Mouse (Mus musculus) neural tube, embryonic 15.5 days (tissue): ENCODE measurements around the gene Dennd4b. TPM values are rescaled to one million over a fixed set of nuclear protein-coding genes. Genes with fewer than 3 reads are reported as not detected.
A peak's percentile ranks its signal among the peaks of the same experiment; 100 is the strongest.

Experiments
- ATAC-seq: fragments of 200-750 bp; cut with Nextera tagmentation; 2 replicates; pipeline ENCODE4 v1.8.0; 2017; ENCODE audit warnings: mild to moderate bottlenecking, moderate TSS enrichment, moderate library complexity; ENCODE audit not compliant: low FRiP score
- H3K27ac ChIP-seq: fragments of 300-500 bp; sonication (generic); replicated peaks from 2 replicates; pipeline ENCODE4 v1.5.1; 2015; ENCODE audit warnings: mild to moderate bottlenecking, inconsistent platforms
- H3K27me3 ChIP-seq: fragments of 300-500 bp; sonication (generic); replicated peaks from 2 replicates; pipeline ENCODE4 v1.6.1; 2015; ENCODE audit warnings: inconsistent platforms
- H3K36me3 ChIP-seq: fragments of 300-500 bp; sonication (generic); 2 replicates; pipeline ENCODE4 v1.6.1; 2015; ENCODE audit warnings: inconsistent platforms
- H3K4me1 ChIP-seq: fragments of 300-500 bp; sonication (generic); 2 replicates; pipeline ENCODE4 v1.6.1; 2015; ENCODE audit warnings: inconsistent platforms
- H3K4me2 ChIP-seq: fragments of 300-500 bp; sonication (generic); 2 replicates; pipeline ENCODE4 v1.6.1; 2015; ENCODE audit warnings: inconsistent platforms, mild to moderate bottlenecking, moderate library complexity
- H3K4me3 ChIP-seq: fragments of 300-500 bp; sonication (generic); replicated peaks from 2 replicates; pipeline ENCODE4 v1.5.1; 2015; ENCODE audit warnings: mild to moderate bottlenecking, inconsistent platforms
- H3K9ac ChIP-seq: fragments of 300-500 bp; sonication (generic); replicated peaks from 2 replicates; pipeline ENCODE4 v1.6.1; 2015; ENCODE audit warnings: mild to moderate bottlenecking, inconsistent platforms
- H3K9me3 ChIP-seq: fragments of 300-500 bp; sonication (generic); replicated peaks from 2 replicates; pipeline ENCODE4 v1.6.1; 2016; ENCODE audit warnings: inconsistent platforms
- WGBS: fragments of 180-500 bp; shearing (Covaris S2); methylation state at CpG from one replicate; pipeline ENCODE4 v1.1.7; 2015; ENCODE audit warnings: mixed read lengths; 5-methylcytosine and 5-hydroxymethylcytosine counted together
- polyA plus RNA-seq: library from polyadenylated mRNA; unstranded; fragments of >200 nt; fragmentation: Nextera tagmentation; extraction: Ambion mirVana; gene quantifications from 2 replicates; pipeline ENCODE4 v1.2.1, GENCODE M21; 2015

Gene Dennd4b
- polyA plus RNA-seq, 1 experiment from 2014 or later: 7.3 TPM

DNA sequence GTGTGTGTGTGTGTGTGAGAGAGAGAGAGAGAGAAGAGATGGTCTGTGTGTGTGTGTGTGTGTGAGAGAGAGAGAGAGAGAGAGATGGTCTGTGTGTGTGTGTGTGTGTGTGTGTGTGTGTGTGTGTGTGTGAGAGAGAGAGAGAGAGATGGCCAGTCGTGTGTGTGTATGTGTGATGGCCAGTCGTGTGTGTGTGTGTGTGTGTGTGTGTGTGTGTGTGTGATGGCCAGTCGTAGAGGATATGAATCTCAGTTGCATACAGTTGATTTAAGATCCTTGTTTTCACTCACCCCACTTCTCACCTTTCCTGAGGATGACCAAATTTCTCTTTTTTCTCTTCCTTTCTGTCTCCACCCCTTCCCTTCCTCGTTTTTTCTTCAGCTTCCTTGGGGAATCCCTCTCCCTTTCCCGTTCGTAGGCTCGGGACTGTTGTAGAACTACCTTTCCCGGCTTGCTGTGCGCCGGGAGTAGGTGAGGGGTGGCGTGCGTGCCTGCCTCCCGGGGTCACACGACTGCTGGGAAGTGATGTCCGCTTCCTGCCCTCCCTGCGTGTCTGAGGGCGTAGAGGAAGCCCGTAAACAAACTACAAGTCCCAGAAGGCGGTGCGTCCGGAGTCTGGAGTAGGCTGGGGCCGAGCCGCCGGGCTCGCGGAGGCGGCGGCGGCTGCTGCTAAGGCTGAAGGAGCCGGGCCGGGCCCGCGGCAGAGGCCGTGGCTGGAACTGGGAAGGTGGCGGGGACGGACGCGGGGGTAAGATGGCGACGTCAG is 11.1 kb upstream of the Dennd4b start, which contains the start of gene Crtc2:
TSS of gene Crtc2 (plus strand) at position 511 of the 766 bp plus-strand sequence.
- Histone ChIP-seq H3K27ac (peak within 1 kb of the TSS; percentile 86), H3K4me3 (peak within 1 kb of the TSS; percentile 69), H3K9me3 (no peaks in the 10 kb centered on the region), H3K4me2 (peak within 1 kb of the TSS; percentile 81), H3K27me3 (no peaks in the 10 kb centered on the region), H3K36me3 (peaks cover 23% of the 10 kb centered on the region), H3K9ac (peak within 1 kb of the TSS; percentile 84), H3K4me1 (peaks cover 38% of the 10 kb centered on the region)
- ATAC-seq: peak; percentile 96
- WGBS: under 1% methylated on average over 39 of the region's 40 CpGs

DNA sequence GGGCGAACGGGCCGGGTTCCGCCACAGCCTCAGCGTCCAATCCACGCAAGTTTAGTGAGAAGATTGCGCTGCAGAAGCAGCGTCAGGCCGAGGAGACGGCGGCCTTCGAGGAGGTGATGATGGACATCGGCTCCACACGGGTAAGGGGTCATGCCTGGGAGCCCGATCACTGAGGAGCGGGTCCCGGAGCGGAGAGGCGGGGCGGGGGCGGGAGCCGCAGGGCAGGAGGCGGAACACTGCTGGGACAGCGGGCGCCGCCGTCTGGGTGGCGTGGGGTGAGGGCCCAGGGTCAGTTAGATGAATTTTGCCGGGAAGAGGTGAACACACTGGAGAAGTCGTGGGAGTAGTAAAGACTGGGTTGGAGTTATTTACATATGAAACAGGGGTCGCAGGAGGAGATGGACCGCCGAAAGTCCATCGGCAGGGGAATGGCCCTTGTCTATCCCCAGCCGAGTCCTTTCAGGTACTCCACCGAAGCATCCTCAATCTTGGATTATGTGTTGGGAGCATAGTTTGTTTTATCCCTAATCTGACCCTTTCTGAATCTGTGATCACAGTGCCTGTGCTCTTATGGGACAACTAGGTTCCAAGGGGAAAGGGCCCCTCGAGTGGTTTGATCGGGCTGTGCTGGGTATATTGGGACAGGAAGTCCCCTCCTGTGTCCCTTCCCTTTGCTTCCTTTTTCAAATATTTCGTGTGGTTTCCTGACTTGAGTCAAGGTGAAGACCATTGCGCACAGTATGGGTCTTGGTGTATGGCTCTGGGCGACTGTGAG is 10.4 kb upstream of the Dennd4b start:
- H3K9me3 ChIP-seq: no peaks in the 10 kb centered on the region
- peaks cover 30% of the 10 kb centered on the region for H3K36me3 ChIP-seq
- H3K9ac ChIP-seq: peak overlapping the region; percentile 84
- peak overlapping the region; percentile 86 for H3K27ac ChIP-seq
- H3K4me2 ChIP-seq: peak overlapping the region; percentile 81
- H3K4me3 ChIP-seq: peak overlapping the region; percentile 69
- peak; percentile 61 for ATAC-seq
- H3K27me3 ChIP-seq: no peaks in the 10 kb centered on the region
- H3K4me1 ChIP-seq: peaks cover 31% of the 10 kb centered on the region
- WGBS: 1% methylated on average over 41 of the region's 41 CpGs

DNA sequence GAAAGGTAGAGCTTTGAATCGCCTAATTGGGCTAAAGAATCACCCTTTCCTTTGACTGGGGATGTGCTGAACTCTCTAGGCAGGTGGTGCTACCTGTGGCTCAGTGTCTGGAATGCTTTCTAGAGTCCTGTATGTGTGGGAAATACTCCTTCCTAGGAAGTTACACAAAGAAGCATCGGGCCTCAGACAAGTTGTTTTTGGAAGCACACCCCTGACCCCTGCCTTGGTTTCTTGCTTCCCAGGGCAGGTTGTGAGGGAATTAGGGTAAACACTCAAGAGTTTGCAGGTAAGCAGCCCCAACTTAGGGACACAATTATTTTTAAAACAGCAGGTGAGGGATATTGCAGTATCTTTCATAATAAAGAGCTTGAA is 9.8 kb upstream of the Dennd4b start:
- Histone ChIP-seq H3K9me3 (no peaks in the 10 kb centered on the region), H3K4me3 (peak overlapping the region; percentile 69), H3K36me3 (peaks cover 36% of the 10 kb centered on the region), H3K27ac (peak overlapping the region; percentile 86), H3K4me1 (peaks cover 31% of the 10 kb centered on the region), H3K27me3 (no peaks in the 10 kb centered on the region), H3K9ac (peak overlapping the region; percentile 84), H3K4me2 (peak overlapping the region; percentile 81)
- WGBS: 26% methylated on average over 2 of the region's 2 CpGs
- no peak for ATAC-seq

DNA sequence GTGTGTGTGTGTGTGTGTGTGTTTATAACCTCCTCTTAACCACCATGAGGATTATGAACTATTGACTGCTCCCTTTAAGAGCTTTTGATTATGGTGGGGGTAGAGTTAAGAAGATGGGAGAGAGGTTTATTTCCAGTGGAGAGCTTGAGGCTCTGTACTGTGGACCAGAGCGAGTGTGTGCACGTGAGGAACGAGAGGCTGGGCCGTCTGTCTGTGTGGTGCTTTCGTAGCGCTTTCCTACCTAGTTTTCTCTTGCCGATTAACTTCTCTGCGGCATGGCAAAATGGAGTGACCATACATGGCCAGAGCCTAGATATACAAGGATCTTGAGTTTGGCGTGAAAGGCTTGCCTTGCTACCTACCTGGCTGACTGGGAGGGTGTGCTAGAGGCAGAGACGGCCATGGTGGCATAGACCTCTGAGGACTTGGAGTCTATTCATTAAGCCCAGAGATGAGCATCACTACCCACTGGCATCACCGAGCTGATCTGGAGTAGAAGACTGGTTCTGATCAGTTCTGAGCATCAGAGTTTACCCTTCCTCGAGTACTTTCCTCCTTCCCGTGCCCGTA is 9.1 kb upstream of the Dennd4b start:
- peak overlapping the region; percentile 4; the same call in 1 of the 2 replicates for H3K4me3 ChIP-seq
- peak overlapping the region; percentile 17; the same call in 1 of the 2 replicates for H3K9ac ChIP-seq
- ATAC-seq: no peak
- H3K9me3 ChIP-seq: no peaks in the 10 kb centered on the region
- H3K4me2 ChIP-seq: peak overlapping the region; percentile 81
- H3K27ac ChIP-seq: no peak overlapping the region
- H3K4me1 ChIP-seq: peaks cover 26% of the 10 kb centered on the region
- WGBS: 94% methylated on average over 14 of the region's 14 CpGs
- H3K27me3 ChIP-seq: no peaks in the 10 kb centered on the region
- H3K36me3 ChIP-seq: peaks cover 42% of the 10 kb centered on the region

DNA sequence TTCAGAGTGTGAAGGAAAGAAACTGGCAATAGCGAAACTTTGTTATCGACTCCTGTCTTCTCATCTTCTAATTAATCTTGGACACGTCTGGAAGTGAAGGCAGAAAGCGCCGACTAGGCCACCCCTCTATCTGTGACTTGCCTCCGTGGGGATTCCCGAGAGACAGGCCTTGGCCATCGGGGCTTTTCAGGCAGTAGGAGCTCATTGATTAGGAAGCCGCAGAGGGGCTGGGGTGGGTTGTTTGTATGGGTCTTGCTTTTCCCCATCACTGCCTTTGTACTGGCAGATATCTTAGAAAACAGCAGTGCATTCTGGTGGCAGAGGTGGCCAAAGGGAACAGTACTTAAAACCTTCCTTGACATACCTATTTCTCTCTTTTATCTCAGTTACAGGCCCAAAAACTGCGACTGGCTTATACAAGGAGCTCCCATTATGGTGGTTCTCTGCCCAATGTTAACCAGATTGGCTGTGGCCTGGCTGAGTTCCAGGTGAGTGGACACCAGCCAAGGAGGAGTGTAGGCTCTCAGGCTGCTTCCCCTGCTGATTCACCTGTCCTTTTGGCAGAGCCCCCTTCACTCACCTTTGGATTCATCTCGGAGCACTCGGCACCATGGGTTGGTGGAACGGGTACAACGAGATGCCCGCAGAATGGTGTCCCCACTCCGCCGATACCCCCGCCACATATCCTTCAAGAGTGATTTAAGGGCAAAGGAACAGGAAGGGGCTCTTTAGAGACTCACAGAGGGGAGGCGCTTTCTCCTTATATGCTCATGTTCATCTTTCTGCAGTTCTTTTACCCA is 8.1 kb upstream of the Dennd4b start:
- 90% methylated on average over 19 of the region's 19 CpGs for WGBS
- Histone ChIP-seq H3K4me1 (peaks cover 24% of the 10 kb centered on the region), H3K4me3 (no peak overlapping the region), H3K9ac (no peak overlapping the region), H3K27me3 (no peaks in the 10 kb centered on the region), H3K9me3 (no peaks in the 10 kb centered on the region), H3K4me2 (no peak overlapping the region), H3K36me3 (peaks cover 43% of the 10 kb centered on the region), H3K27ac (no peak overlapping the region)
- ATAC-seq: no peak

DNA sequence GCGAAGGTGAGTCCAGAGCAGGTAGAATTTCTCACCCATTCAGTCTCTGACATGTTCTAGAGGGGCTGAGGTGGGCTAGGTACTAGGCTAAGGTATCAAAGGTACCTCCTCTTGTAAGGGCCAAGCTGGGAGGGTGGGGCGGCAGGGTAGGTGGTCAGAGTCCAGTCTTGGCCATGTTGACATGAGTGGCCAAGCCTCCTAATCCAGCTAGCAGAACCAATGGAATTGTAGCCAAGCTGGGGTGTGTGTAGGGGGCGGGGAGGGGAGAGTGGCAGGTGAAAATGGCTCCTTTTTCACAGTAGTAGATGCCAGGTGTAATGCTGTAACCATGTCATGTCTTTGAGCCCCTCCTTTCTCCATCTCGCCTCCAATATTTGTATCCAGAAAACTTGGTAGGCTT is 6.5 kb upstream of the Dennd4b start:
- Histone ChIP-seq H3K4me3 (no peak overlapping the region), H3K4me2 (no peak overlapping the region), H3K4me1 (peaks cover 20% of the 10 kb centered on the region), H3K27ac (no peak overlapping the region), H3K27me3 (no peaks in the 10 kb centered on the region), H3K36me3 (peaks cover 58% of the 10 kb centered on the region), H3K9ac (no peak overlapping the region), H3K9me3 (no peaks in the 10 kb centered on the region)
- 97% methylated on average over 4 of the region's 4 CpGs for WGBS
- no peak for ATAC-seq

DNA sequence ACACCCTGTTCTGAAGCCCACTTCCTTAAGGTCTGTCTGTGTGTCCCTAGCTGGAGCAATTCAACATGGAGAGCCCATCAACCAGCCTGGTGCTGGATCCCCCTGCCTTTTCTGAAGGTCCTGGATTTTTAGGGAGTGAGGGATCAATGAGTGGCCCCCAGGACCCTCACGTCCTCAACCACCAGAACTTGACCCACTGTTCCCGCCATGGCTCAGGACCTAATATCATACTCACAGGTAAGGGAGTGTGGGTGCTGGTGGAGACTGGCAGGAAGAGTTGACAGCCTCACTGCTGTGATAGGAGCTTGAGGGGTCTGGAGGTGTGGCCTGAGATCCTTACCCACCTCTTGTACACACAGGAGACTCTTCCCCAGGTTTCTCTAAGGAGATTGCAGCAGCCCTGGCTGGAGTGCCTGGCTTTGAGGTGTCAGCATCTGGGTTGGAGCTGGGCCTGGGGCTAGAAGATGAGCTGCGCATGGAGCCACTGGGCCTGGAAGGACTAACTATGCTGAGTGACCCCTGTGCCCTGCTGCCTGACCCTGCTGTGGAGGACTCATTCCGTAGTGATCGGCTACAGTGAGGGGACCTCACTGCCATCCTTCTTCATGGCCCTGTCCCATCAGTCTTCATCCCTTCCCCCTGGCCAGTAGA is 1.7 kb upstream of the Dennd4b start:
- no peak for ATAC-seq
- H3K4me2 ChIP-seq: no peak overlapping the region
- no peaks in the 10 kb centered on the region for H3K27me3 ChIP-seq
- peaks cover 62% of the 10 kb centered on the region for H3K36me3 ChIP-seq
- WGBS: 93% methylated on average over 5 of the region's 5 CpGs
- H3K4me3 ChIP-seq: no peak overlapping the region
- H3K9ac ChIP-seq: no peak overlapping the region
- H3K4me1 ChIP-seq: peaks cover 13% of the 10 kb centered on the region
- H3K27ac ChIP-seq: no peak overlapping the region
- H3K9me3 ChIP-seq: no peaks in the 10 kb centered on the region

DNA sequence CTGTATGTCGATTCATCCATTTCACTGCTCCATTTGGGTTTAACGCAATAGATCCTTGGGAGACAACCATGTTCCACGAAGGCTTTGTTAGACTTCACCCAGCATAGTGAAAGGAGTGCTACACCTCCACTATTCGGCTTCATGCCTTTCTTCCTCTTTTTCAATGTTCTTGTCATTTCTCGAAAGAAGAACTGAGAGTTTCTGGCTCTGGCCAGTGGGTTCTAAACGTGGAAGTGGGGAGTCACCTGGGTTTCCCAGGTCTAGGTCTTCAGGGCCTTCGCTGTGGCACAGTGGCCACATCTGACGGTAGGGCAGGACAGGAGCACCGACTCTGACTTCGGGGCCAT is 325 bp upstream of the Dennd4b start:
- Histone ChIP-seq H3K9me3 (no peaks in the 10 kb centered on the region), H3K27me3 (no peaks in the 10 kb centered on the region), H3K4me1 (peaks cover 13% of the 10 kb centered on the region), H3K4me2 (peak overlapping the region; percentile 74), H3K4me3 (peak overlapping the region; percentile 83), H3K36me3 (peaks cover 50% of the 10 kb centered on the region), H3K9ac (peak overlapping the region; percentile 89; the same call in 1 of the 2 replicates), H3K27ac (peak overlapping the region; percentile 97)
- no peak for ATAC-seq
- WGBS: 35% methylated on average over 10 of the region's 10 CpGs

DNA sequence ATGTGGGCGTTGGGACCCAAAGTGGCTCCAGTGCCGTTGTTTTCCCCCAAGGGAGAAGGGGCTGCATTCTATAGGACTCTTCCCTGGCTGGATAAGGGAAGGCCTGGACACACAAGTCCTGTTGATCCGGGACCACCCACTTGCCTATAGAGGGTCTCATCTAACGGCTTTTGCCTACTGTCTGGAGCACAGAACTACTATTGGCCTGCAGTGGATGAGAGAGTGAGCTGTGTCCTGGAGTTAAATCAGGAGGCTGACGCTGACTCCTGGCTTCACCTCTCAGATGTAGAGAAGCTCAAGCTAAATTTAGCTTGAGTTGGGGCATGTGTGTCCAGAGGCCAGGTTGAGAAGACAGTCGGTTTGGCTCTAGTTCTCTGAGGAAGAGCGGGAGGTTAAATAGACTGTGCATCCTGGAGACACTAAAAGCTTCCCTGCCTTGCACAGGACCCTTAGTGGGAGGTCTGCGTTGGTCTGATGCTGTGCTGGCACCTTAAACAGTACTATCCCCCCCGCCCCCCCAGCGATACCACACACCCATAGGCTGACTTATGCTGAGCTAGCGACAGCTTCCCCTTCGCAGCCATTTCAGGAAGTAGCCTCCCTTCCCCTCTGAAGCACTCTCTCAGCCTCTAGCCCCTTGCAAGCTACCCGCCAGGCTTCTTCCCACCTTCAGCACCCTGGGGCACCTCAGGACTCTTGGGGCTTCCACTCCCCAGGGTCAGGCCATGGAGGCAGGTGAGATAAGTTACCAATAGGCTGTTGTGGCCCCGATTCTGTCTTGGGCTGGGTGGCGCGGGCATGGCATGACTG is 1.2 kb downstream of the Dennd4b start:
- WGBS: 26% methylated on average over 16 of the region's 16 CpGs
- H3K27me3 ChIP-seq: no peaks in the 10 kb centered on the region
- peaks cover 13% of the 10 kb centered on the region for H3K4me1 ChIP-seq
- peak overlapping the region; percentile 74 for H3K4me2 ChIP-seq
- H3K36me3 ChIP-seq: peaks cover 46% of the 10 kb centered on the region
- peak; percentile 37 for ATAC-seq
- peak overlapping the region; percentile 83 for H3K4me3 ChIP-seq
- peak overlapping the region; percentile 97 for H3K27ac ChIP-seq
- no peaks in the 10 kb centered on the region for H3K9me3 ChIP-seq
- peak overlapping the region; percentile 89 for H3K9ac ChIP-seq
